Mouse (Mus musculus): ENCODE results near the gene Clec2e.

- TF ChIP-seq POLR2A (IDR thresholded peaks at IDR 0.05; ENCODE audit: control insufficient read depth, extremely low read depth, insufficient read depth, low read length, poor library complexity) (no peak), CTCF (IDR thresholded peaks at IDR 0.05; ENCODE audit: borderline replicate concordance, control insufficient read depth, extremely low read depth, insufficient read depth, low read length, poor library complexity) (no peak)
Measured at GRCm38 (mm10) chr6:129107916-129108315, 7.2 kb upstream of the Clec2e start.

Measured in thymus, adult 2 months (tissue).